Mouse (Mus musculus): ENCODE results near the gene Stat6. TPM values are rescaled to one million over a fixed set of nuclear protein-coding genes. Genes with fewer than 3 reads are reported as not detected.
A peak's percentile ranks its signal among the peaks of the same experiment; 100 is the strongest.
"Not testable (repeated sequence)": the region's sequence is repeated elsewhere in the genome, so short reads cannot be mapped to it uniquely, and the experiment has no call there.

Gene Stat6
- polyA plus RNA-seq, 1 experiment from 2014 or later = 5.4 TPM

DNA sequence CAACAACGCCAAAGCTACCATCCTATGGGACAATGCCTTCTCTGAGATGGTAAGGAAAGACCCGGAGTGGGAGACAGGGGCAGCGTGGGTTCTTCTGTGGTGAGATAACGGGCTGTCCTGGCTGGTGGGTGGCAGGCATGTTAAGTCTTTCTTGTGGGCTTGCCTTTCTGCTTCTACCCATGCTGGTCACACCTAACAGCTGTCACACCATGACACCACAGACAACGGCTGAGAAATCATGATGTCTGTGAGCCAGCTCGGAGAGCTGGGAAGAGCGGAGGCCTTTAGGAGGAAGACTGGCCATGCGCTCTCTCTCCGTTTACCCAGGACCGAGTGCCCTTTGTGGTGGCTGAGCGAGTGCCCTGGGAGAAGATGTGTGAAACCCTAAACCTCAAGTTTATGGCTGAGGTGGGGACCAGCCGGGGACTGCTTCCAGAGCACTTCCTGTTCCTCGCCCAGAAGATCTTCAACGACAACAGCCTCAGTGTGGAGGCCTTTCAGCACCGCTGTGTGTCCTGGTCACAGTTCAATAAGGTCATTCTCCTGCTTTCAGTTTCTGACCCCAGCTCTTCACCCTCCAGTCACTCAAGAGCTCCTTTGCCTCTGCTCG lies 12.3 kb downstream of the Stat6 start:
- H3K4me1 ChIP-seq (ENCODE audit: control insufficient read depth, insufficient read depth, low read length) = no peaks in the 10 kb centered on the region
- no peak overlapping the region for H3K27ac ChIP-seq (ENCODE audit: low read length)
- H3K4me2 ChIP-seq (ENCODE audit: low read length) = no peak overlapping the region
- no peaks in the 10 kb centered on the region; the same call in 1 of the 2 replicates for H3K27me3 ChIP-seq (ENCODE audit: control insufficient read depth, insufficient read depth, low read depth, low read length)
- no peak overlapping the region for H3K9ac ChIP-seq (ENCODE audit: low read depth, low read length)
- no peaks in the 10 kb centered on the region for H3K36me3 ChIP-seq (ENCODE audit: control insufficient read depth, insufficient read depth, low read length)
- H3K9me3 ChIP-seq (replicated peaks; ENCODE audit: control insufficient read depth, low read length, poor library complexity, severe bottlenecking) = no peaks in the 10 kb centered on the region
- no peak overlapping the region for H3K4me3 ChIP-seq (ENCODE audit: low read depth, low read length)
- WGBS = 85% methylated on average over 16 of the region's 16 CpGs
- ATAC-seq = no peak

DNA sequence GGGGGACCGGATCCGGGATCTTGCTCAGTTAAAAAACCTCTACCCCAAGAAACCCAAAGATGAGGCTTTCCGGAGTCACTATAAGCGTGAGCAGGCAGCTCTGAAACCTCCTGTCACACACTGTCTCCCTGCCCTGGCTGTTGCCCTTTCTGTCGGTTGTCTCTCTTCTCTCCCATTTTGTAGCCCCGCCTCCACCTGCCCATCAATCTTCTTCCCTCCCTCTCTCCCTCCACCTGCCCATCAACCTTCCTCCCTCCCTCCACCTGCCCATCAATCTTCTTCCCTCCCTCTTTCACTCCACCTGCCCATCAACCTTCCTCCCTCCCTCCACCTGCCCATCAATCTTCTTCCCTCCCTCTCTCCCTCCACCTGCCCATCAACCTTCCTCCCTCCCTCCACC lies 14.8 kb downstream of the Stat6 start:
- H3K4me2 ChIP-seq (ENCODE audit: low read length); H3K36me3 ChIP-seq (ENCODE audit: control insufficient read depth, insufficient read depth, low read length); H3K27ac ChIP-seq (ENCODE audit: low read length); H3K9me3 ChIP-seq (replicated peaks; ENCODE audit: control insufficient read depth, low read length, poor library complexity, severe bottlenecking); ATAC-seq; H3K9ac ChIP-seq (ENCODE audit: low read depth, low read length); H3K4me3 ChIP-seq (ENCODE audit: low read depth, low read length): not testable (repeated sequence)
- 46% methylated on average over 6 of the region's 6 CpGs for WGBS
- peaks cover 16% of the 10 kb centered on the region for H3K27me3 ChIP-seq (ENCODE audit: control insufficient read depth, insufficient read depth, low read depth, low read length)
- H3K4me1 ChIP-seq (ENCODE audit: control insufficient read depth, insufficient read depth, low read length) = peaks cover 10% of the 10 kb centered on the region

DNA sequence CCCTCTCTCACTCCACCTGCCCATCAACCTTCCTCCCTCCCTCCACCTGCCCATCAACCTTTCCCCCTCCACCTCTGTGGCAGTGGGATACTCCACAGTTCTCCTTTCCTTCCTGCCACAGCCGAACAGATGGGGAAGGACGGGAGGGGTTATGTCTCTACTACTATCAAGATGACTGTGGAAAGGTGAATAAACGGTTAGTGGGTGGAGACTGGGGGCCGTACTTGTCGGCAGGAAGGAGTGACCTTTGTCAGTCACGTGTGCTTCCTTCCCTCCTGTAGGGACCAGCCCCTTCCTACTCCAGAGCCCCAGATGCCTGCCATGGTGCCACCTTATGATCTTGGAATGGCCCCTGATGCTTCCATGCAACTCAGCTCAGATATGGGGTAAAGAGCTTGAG lies 15.3 kb downstream of the Stat6 start:
- Histone ChIP-seq H3K27ac (ENCODE audit: low read length) (no peak overlapping the region), H3K4me1 (ENCODE audit: control insufficient read depth, insufficient read depth, low read length) (peaks cover 11% of the 10 kb centered on the region), H3K9ac (ENCODE audit: low read depth, low read length) (no peak overlapping the region), H3K4me3 (ENCODE audit: low read depth, low read length) (no peak overlapping the region), H3K36me3 (ENCODE audit: control insufficient read depth, insufficient read depth, low read length) (no peaks in the 10 kb centered on the region), H3K9me3 (replicated peaks; ENCODE audit: control insufficient read depth, low read length, poor library complexity, severe bottlenecking) (no peaks in the 10 kb centered on the region), H3K4me2 (ENCODE audit: low read length) (no peak overlapping the region), H3K27me3 (ENCODE audit: control insufficient read depth, insufficient read depth, low read depth, low read length) (peaks cover 21% of the 10 kb centered on the region)
- 29% methylated on average over 6 of the region's 6 CpGs for WGBS
- ATAC-seq = no peak

DNA sequence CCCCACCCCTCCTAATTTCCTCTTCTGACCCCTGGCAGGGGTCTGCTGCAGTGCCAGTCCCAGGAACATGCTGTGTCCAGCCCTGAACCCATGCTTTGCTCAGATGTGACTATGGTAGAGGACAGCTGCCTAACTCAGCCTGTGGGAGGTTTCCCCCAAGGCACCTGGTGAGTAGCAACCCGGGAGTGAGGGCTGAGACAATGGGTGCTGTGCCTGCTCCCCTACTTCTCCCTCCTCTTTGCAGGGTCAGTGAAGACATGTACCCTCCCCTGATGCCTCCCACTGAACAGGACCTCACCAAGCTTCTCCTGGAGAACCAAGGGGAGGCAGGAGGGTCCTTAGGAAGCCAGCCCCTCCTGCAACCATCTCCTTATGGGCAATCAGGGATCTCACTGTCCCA lies 16.8 kb downstream of the Stat6 start:
- Histone ChIP-seq H3K4me2 (ENCODE audit: low read length) (no peak overlapping the region), H3K9me3 (replicated peaks; ENCODE audit: control insufficient read depth, low read length, poor library complexity, severe bottlenecking) (no peaks in the 10 kb centered on the region), H3K4me3 (ENCODE audit: low read depth, low read length) (no peak overlapping the region), H3K27ac (ENCODE audit: low read length) (no peak overlapping the region), H3K36me3 (ENCODE audit: control insufficient read depth, insufficient read depth, low read length) (no peaks in the 10 kb centered on the region), H3K4me1 (ENCODE audit: control insufficient read depth, insufficient read depth, low read length) (peaks cover 11% of the 10 kb centered on the region), H3K27me3 (ENCODE audit: control insufficient read depth, insufficient read depth, low read depth, low read length) (peaks cover 35% of the 10 kb centered on the region), H3K9ac (ENCODE audit: low read depth, low read length) (no peak overlapping the region)
- WGBS = 23% methylated on average over 1 of the region's 1 CpGs
- ATAC-seq = no peak

DNA sequence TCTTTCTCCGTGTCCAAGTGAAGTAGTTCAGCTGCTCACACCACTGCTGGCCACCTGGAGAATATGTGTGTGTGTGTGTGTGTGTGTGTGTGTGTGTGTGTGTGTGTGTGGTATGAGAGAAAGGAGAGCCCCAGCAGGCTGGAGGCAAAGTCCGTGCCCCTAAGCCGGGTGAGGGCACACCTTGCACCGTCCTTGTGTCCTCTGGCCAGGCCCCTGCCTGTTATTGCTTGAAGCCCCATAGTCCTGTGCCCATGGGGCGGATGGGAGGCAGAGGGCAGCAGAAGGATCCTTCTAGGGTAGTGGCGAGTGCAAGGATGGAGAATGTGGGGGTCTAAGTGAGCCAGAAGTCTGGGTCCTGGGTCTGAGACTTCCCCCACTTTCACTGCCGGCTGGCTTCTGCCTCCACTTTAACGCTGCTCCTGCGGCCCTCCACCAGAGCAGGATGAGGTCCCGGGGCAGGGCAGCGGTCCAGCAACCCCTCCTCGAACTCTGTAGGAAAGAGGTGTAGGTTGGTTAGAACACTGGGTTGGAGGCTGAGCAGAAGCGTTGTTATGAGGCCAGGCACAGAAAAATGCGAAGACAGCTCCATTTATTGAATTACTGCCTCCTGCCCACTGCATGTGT lies 18.6 kb downstream of the Stat6 start:
- Histone ChIP-seq H3K27ac (ENCODE audit: low read length) (no peak overlapping the region), H3K9ac (ENCODE audit: low read depth, low read length) (no peak overlapping the region), H3K4me3 (ENCODE audit: low read depth, low read length) (no peak overlapping the region), H3K36me3 (ENCODE audit: control insufficient read depth, insufficient read depth, low read length) (no peaks in the 10 kb centered on the region), H3K27me3 (ENCODE audit: control insufficient read depth, insufficient read depth, low read depth, low read length) (peaks cover 51% of the 10 kb centered on the region), H3K9me3 (replicated peaks; ENCODE audit: control insufficient read depth, low read length, poor library complexity, severe bottlenecking) (no peaks in the 10 kb centered on the region), H3K4me1 (ENCODE audit: control insufficient read depth, insufficient read depth, low read length) (peaks cover 16% of the 10 kb centered on the region), H3K4me2 (ENCODE audit: low read length) (peak overlapping the region; percentile 2; the same call in 1 of the 2 replicates)
- no peak for ATAC-seq
- WGBS = 13% methylated on average over 14 of the region's 14 CpGs

DNA sequence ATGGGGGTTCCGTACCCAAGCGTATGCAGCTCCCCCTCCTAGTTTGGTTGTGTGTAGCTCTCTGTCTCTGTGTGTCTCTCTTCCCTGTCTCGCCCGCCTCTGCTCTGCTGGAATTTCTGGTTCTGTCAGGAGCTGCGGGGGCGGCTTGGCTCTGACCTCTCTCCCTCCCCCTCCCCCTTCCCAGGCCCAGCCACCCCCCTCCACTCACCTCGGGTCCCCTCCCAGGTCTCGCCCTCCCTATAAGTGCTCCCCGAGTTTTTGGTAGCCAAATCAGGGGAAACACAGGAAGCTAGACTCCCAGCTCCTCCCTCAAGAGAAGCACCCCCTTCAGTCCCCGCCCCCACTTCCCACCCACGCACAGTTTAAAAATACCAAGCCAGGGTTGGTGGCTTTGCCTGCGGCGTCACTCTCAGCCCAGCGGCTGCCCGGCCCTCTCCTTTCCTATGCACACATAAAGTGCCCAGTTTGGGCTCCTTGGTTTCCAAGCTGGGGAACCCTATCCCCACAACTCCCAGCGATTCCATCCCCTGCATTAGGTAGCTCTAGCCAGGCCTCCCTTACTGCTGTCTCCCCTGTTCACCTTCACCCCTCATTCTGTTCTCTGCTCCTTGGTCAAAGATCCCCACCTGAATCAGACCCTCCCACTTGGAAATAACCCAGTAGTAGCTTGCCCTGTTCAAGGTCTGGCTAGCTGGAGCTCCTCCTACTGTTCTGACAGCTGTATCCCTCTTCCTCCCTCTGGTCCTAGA lies 19.3 kb downstream of the Stat6 start:
- H3K9me3 ChIP-seq (replicated peaks; ENCODE audit: control insufficient read depth, low read length, poor library complexity, severe bottlenecking) = no peaks in the 10 kb centered on the region
- 11% methylated on average over 14 of the region's 16 CpGs for WGBS
- H3K4me2 ChIP-seq (ENCODE audit: low read length) = peak overlapping the region; percentile 17; the same call in 1 of the 2 replicates
- H3K4me1 ChIP-seq (ENCODE audit: control insufficient read depth, insufficient read depth, low read length) = peaks cover 20% of the 10 kb centered on the region
- no peaks in the 10 kb centered on the region for H3K36me3 ChIP-seq (ENCODE audit: control insufficient read depth, insufficient read depth, low read length)
- no peak for ATAC-seq
- H3K9ac ChIP-seq (ENCODE audit: low read depth, low read length) = no peak overlapping the region
- no peak overlapping the region for H3K4me3 ChIP-seq (ENCODE audit: low read depth, low read length)
- H3K27me3 ChIP-seq (ENCODE audit: control insufficient read depth, insufficient read depth, low read depth, low read length) = peaks cover 57% of the 10 kb centered on the region
- H3K27ac ChIP-seq (ENCODE audit: low read length) = no peak overlapping the region

DNA sequence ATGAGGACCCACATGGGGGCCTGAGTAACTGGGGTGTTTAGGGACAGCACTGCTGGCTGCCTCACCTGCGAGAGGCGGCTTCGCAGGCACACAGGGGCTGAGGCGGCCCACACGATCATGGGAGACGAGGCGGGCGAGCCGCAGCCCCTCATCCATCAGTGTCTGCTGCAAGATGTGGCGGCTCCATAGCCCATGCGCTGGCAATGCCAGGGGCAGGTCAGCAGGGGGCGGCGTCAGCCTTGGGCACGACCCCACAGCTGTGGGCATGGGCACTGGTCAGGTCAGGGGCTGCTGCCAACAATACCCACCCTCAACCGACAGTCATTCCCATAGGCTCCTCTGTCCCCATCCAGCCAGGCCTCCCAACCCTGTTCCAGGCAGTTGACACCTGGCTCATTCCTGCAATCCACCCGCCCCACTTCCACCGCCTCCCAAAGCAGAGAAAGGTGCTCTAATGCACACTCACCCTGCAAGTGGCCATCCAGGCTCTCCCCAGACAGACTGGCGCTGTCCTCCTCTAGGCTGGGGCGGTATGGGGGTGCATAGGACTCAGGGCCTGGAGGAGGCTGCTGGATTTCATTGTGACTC lies 20.0 kb downstream of the Stat6 start:
- WGBS = 13% methylated on average over 19 of the region's 19 CpGs
- no peaks in the 10 kb centered on the region for H3K9me3 ChIP-seq (replicated peaks; ENCODE audit: control insufficient read depth, low read length, poor library complexity, severe bottlenecking)
- no peak overlapping the region for H3K9ac ChIP-seq (ENCODE audit: low read depth, low read length)
- ATAC-seq = no peak
- no peak overlapping the region for H3K4me3 ChIP-seq (ENCODE audit: low read depth, low read length)
- peaks cover 62% of the 10 kb centered on the region for H3K27me3 ChIP-seq (ENCODE audit: control insufficient read depth, insufficient read depth, low read depth, low read length)
- H3K36me3 ChIP-seq (ENCODE audit: control insufficient read depth, insufficient read depth, low read length) = no peaks in the 10 kb centered on the region
- H3K4me1 ChIP-seq (ENCODE audit: control insufficient read depth, insufficient read depth, low read length) = peaks cover 21% of the 10 kb centered on the region
- H3K4me2 ChIP-seq (ENCODE audit: low read length) = peak overlapping the region; percentile 17; the same call in 1 of the 2 replicates
- H3K27ac ChIP-seq (ENCODE audit: low read length) = no peak overlapping the region

DNA sequence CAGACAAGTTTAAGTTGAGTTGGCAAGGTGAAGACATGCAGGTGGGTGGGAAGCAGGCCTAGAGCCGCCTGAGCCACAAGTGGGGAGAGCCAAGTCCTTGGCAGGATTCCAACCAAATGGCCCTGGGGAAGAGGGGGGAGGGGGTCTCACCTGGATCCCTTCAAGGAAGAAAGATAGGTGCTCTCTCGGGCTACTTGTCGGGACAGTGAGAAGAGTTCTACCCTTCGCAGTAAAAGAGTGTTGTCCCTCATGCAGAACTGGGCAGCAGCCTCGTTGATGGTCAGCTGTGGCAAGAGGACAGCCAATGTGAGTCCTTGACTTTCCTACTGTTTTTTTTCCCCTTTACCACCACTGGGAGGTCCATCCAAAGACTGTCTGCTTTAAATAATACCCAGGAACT lies 20.8 kb downstream of the Stat6 start:
- Histone ChIP-seq H3K27ac (ENCODE audit: low read length) (no peak overlapping the region), H3K4me2 (ENCODE audit: low read length) (no peak overlapping the region), H3K9me3 (replicated peaks; ENCODE audit: control insufficient read depth, low read length, poor library complexity, severe bottlenecking) (no peaks in the 10 kb centered on the region), H3K4me1 (ENCODE audit: control insufficient read depth, insufficient read depth, low read length) (peaks cover 27% of the 10 kb centered on the region), H3K27me3 (ENCODE audit: control insufficient read depth, insufficient read depth, low read depth, low read length) (peaks cover 65% of the 10 kb centered on the region), H3K36me3 (ENCODE audit: control insufficient read depth, insufficient read depth, low read length) (no peaks in the 10 kb centered on the region), H3K9ac (ENCODE audit: low read depth, low read length) (no peak overlapping the region), H3K4me3 (ENCODE audit: low read depth, low read length) (no peak overlapping the region)
- no peak for ATAC-seq
- WGBS = 29% methylated on average over 5 of the region's 5 CpGs

DNA sequence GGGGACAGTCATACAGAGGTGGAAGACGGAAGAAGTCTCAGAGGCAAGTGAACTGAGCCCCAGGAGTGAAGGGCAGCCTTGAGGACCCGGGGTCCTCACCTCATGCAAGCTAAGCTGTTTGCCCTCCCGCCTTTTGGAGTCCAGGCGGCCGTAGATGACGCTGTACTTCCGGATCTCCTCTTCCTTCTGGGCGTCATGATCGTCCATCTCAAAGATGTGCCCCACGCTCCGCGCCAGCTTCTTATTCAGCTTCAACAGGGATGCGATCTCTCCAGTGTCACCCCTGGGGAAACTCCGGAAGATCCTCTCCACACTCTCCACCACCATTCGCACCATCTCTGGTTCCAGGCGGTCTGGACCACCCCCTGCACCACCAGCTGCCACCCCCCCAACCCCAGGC lies 21.4 kb downstream of the Stat6 start:
- Histone ChIP-seq H3K4me2 (ENCODE audit: low read length) (no peak overlapping the region), H3K27me3 (ENCODE audit: control insufficient read depth, insufficient read depth, low read depth, low read length) (peaks cover 66% of the 10 kb centered on the region), H3K9ac (ENCODE audit: low read depth, low read length) (no peak overlapping the region), H3K36me3 (ENCODE audit: control insufficient read depth, insufficient read depth, low read length) (no peaks in the 10 kb centered on the region), H3K4me3 (ENCODE audit: low read depth, low read length) (no peak overlapping the region), H3K4me1 (ENCODE audit: control insufficient read depth, insufficient read depth, low read length) (peaks cover 30% of the 10 kb centered on the region), H3K9me3 (replicated peaks; ENCODE audit: control insufficient read depth, low read length, poor library complexity, severe bottlenecking) (no peaks in the 10 kb centered on the region), H3K27ac (ENCODE audit: low read length) (no peak overlapping the region)
- ATAC-seq = no peak
- 11% methylated on average over 16 of the region's 16 CpGs for WGBS
